Mouse (Mus musculus): ENCODE data around the gene Nfatc3. TPM values are rescaled to one million over a fixed set of nuclear protein-coding genes. Genes with fewer than 3 reads are reported as not detected.

Gene Nfatc3
- polyA plus RNA-seq, 1 experiment from 2014 or later = 8.2 TPM

DNA sequence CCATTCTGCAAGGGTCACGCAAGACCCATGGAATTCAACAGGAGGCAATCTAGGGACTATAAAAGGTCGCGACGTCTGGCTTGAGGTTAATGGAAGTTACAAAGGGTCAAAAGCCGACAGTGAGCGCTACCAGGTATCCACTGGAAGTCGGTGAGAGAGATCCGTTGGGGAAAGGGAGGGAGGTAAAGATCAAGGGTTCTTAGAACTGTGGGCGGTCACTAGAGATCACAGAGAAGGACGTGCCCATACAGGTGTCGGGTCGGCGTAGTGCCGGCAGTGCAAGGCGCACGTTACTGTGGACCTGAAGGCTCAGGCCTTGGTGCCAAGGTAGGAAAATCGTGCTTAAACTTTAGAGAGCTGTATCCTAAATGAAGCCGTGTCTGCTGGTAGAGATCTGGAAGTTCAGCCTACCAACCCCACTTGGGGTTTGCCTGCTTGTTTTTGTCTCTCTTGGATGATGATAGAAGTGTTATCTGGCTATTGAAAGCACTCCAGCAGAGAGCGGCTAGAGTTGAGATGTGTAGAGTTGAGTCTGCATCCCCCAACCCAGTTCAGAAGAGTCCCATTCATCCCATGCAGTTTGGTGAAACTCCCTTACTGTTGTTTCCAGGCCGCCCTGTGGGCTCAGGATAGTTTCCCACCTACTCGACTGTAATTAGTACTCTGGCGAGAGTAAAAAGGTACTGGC lies 78.7 kb downstream of the Nfatc3 start:
- Histone ChIP-seq H3K4me1 (peaks cover 24% of the 10 kb centered on the region), H3K36me3 (peaks cover 4% of the 10 kb centered on the region), H3K4me2 (peak overlapping the region; percentile 79), H3K27ac (peak overlapping the region; percentile 91), H3K4me3 (peak overlapping the region; percentile 54), H3K9ac (peak overlapping the region; percentile 48), H3K27me3 (peaks cover 37% of the 10 kb centered on the region), H3K9me3 (no peaks in the 10 kb centered on the region)
- 6% methylated on average over 22 of the region's 22 CpGs for WGBS
- no peak for ATAC-seq (ENCODE audit: borderline replicate concordance, extremely low read depth, low FRiP score, low TSS enrichment)

DNA sequence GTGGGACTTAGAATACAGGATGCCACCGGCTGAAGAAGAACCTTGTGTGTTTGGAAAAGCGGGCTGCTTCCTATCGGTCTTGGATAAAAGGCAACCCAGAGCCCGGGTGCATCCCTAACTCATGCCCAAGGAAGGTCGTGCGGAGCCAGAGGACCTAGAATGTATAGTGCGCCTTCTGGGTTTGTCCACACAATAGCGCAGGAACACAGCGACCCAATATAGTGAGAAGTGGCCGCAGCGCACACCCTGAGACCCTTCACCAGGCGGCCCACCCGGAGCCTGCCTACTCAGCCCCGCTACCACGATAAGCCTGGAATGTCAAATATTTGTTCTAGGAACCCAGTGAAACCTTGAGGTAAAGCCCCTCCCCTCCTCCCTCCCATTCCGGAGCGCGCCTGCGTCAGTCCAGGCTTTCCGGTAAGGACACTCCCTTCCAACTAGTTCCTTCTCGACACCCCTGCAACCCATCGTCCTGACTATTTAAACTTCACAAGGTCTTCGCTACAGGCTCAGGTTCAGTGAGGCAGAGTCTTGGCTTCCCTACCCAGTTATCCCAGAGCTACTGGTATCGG lies 79.4 kb downstream of the Nfatc3 start:
- H3K4me1 ChIP-seq = peaks cover 24% of the 10 kb centered on the region
- peak overlapping the region; percentile 91 for H3K27ac ChIP-seq
- H3K9me3 ChIP-seq = no peaks in the 10 kb centered on the region
- peak overlapping the region; percentile 54 for H3K4me3 ChIP-seq
- WGBS = under 1% methylated on average over 24 of the region's 24 CpGs
- ATAC-seq (ENCODE audit: borderline replicate concordance, extremely low read depth, low FRiP score, low TSS enrichment) = peak; percentile 33
- no peaks in the 10 kb centered on the region for H3K36me3 ChIP-seq
- peak overlapping the region; percentile 48 for H3K9ac ChIP-seq
- peaks cover 37% of the 10 kb centered on the region for H3K27me3 ChIP-seq
- H3K4me2 ChIP-seq = peak overlapping the region; percentile 79

DNA sequence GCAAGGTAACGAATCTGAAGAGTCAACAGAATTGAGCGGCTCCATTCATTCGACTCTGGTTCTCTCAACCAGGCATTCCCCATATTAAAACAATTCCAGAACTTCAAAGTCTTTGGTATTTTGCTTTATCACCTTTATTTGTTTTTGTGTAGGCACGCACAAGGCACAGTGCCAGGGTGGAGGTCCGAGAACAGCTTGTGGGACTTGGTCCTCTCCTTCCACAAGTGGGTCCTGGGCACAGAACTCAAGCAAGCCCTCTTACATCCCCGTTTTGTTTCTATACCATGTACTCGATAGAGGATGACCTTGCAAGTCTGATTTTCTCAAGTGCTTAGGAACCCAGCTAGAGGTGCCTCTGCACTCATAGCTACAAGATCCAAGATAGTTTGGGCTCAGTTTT lies 80.0 kb downstream of the Nfatc3 start:
- Histone ChIP-seq H3K9me3 (no peaks in the 10 kb centered on the region), H3K36me3 (no peaks in the 10 kb centered on the region), H3K27me3 (peaks cover 37% of the 10 kb centered on the region), H3K4me2 (peak overlapping the region; percentile 79), H3K9ac (peak overlapping the region; percentile 48), H3K27ac (peak overlapping the region; percentile 91), H3K4me3 (peak overlapping the region; percentile 54), H3K4me1 (peaks cover 19% of the 10 kb centered on the region)
- ATAC-seq (ENCODE audit: borderline replicate concordance, extremely low read depth, low FRiP score, low TSS enrichment) = no peak
- 11% methylated on average over 7 of the region's 7 CpGs for WGBS

DNA sequence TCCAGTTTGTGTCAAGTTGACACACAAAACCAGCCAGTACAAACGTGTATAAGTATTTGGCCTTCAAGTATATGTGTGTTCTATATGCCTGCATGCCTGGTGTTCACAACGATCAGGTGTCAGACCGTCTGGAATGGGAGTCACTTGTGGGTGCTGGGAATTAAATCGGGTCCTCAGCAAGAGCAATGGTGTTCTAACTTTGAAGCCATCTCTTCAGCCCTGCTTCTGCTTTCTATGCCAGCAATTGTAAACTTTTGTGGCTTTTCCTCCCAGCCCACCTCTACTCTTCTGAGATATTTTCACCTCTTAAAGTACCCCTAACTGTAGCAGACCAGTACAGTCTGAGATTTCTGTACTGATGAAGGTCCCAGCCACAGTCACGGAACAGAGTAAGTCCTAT lies 81.6 kb downstream of the Nfatc3 start:
- Histone ChIP-seq H3K27me3 (peaks cover 29% of the 10 kb centered on the region), H3K9ac (no peak overlapping the region), H3K4me2 (no peak overlapping the region), H3K36me3 (no peaks in the 10 kb centered on the region), H3K4me3 (no peak overlapping the region), H3K27ac (no peak overlapping the region), H3K4me1 (peaks cover 11% of the 10 kb centered on the region), H3K9me3 (no peaks in the 10 kb centered on the region)
- no peak for ATAC-seq (ENCODE audit: borderline replicate concordance, extremely low read depth, low FRiP score, low TSS enrichment)
- WGBS = 55% methylated on average over 5 of the region's 5 CpGs

DNA sequence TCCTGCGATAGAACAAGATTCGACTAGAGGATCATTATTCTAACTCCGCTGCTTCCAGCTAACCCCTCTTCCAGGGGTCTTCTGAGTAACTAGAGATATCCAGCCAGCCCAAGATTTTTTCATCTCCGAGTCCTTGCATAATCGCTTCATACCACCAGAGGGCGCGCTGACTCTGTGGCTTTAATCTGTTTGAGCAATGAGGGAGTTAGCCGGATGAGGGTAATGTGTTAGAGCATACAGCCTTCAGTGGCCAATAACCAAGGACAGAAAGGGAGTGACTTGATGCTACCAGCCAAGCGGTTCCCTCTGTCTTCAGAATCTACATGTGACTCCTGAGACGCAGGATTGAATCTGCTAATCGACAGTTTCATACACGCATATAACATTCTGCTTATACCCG lies 82.1 kb downstream of the Nfatc3 start:
- H3K9me3 ChIP-seq = no peaks in the 10 kb centered on the region
- H3K27me3 ChIP-seq = peaks cover 23% of the 10 kb centered on the region
- 11% methylated on average over 13 of the region's 13 CpGs for WGBS
- no peak for ATAC-seq (ENCODE audit: borderline replicate concordance, extremely low read depth, low FRiP score, low TSS enrichment)
- no peak overlapping the region for H3K4me3 ChIP-seq
- H3K4me2 ChIP-seq = no peak overlapping the region
- H3K36me3 ChIP-seq = no peaks in the 10 kb centered on the region
- H3K4me1 ChIP-seq = peaks cover 11% of the 10 kb centered on the region
- no peak overlapping the region for H3K27ac ChIP-seq
- H3K9ac ChIP-seq = no peak overlapping the region

DNA sequence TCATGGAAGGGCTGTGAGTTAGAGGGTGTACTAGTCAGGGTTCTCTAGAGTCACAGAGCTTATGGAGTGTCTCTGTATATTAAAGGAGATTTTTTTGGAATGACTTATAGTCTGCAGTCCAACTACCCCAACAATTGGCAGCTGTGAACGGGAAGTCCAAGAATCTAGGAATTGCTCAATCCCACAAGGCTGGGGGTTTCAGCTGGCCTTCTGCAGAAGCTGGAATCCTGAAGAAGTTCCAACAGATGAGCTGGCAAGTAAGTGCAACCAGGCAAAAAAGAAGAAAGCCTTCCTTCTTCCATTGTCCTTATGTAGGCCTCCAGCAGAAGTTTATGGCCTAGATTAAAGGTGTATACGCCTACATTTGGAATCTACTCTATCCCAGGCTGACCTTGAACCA lies 86.7 kb downstream of the Nfatc3 start:
- H3K9ac ChIP-seq = no peak overlapping the region
- H3K4me1 ChIP-seq = 0 out of 2 replicates have a peak, but pooled peaks cover 2% of the 10 kb centered on the region
- no peak for ATAC-seq (ENCODE audit: borderline replicate concordance, extremely low read depth, low FRiP score, low TSS enrichment)
- no peak overlapping the region for H3K27ac ChIP-seq
- H3K4me2 ChIP-seq = no peak overlapping the region
- no peak overlapping the region for H3K4me3 ChIP-seq
- H3K9me3 ChIP-seq = no peaks in the 10 kb centered on the region
- no peaks in the 10 kb centered on the region for H3K36me3 ChIP-seq
- no peaks in the 10 kb centered on the region for H3K27me3 ChIP-seq
- whole genome bisulfite sequencing = 83% methylated on average over 2 of the region's 2 CpGs

DNA sequence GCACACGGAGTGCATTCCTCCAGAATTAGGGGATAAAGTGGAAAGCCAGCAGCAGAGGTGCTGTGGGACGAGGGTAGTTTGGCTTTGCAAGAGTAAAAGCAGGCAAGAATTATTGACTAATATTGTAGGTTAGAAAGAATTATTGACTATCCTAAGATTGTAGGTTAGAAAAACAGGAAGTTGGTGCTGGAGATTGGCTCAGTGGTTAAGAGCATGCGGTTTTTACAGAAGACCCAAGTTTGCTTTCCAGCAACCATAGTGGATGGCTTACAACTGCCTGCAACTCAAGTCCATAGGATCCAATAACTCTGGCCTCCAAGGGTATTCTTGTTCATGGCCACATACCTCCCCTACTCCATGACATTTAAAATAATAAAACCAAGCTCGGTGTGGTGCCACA lies 87.4 kb downstream of the Nfatc3 start:
- Histone ChIP-seq H3K4me3 (no peak overlapping the region), H3K9ac (no peak overlapping the region), H3K27me3 (no peaks in the 10 kb centered on the region), H3K4me2 (no peak overlapping the region), H3K36me3 (no peaks in the 10 kb centered on the region), H3K27ac (no peak overlapping the region), H3K4me1 (peaks cover 7% of the 10 kb centered on the region), H3K9me3 (no peaks in the 10 kb centered on the region)
- WGBS = 90% methylated on average over 4 of the region's 4 CpGs
- no peak for ATAC-seq (ENCODE audit: borderline replicate concordance, extremely low read depth, low FRiP score, low TSS enrichment)

DNA sequence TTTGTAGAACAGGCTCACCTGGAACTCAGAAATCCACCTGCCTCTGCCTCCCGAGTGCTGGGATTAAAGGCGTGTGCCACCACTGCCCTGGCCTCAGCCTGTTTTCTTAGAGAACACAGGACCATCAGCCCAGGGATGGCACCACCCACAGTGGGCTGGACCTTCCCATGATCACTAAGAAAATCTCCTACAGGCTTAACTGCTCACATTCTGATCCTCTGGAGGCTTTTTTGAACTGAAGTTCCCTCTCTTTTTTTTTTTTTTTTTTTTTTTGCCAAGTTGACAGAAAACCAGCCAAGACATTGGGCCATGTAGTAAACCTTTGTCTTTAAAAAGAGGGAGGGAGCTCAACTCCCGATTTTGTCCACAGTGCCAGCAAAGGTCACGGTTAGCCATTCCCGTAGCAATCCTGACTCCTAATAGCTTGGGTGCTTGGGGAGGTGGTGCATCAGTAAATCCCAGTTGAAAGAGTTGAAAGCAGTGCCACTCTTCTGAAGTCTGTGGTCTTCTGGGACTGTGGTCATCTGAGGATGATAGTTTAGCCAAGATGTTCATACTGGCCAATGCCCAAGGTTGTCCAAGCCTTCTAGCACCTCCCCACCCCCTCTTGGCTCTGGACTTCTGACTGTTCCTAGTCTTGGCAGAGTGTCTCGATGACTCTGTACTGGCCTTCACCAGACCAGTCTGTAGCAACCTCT lies 89.4 kb downstream of the Nfatc3 start:
- Histone ChIP-seq H3K9ac (no peak overlapping the region), H3K27me3 (no peaks in the 10 kb centered on the region), H3K27ac (no peak overlapping the region), H3K4me3 (no peak overlapping the region), H3K4me1 (peaks cover 13% of the 10 kb centered on the region), H3K9me3 (no peaks in the 10 kb centered on the region), H3K36me3 (no peaks in the 10 kb centered on the region), H3K4me2 (no peak overlapping the region)
- no peak for ATAC-seq (ENCODE audit: borderline replicate concordance, extremely low read depth, low FRiP score, low TSS enrichment)
- 71% methylated on average over 6 of the region's 6 CpGs for WGBS

DNA sequence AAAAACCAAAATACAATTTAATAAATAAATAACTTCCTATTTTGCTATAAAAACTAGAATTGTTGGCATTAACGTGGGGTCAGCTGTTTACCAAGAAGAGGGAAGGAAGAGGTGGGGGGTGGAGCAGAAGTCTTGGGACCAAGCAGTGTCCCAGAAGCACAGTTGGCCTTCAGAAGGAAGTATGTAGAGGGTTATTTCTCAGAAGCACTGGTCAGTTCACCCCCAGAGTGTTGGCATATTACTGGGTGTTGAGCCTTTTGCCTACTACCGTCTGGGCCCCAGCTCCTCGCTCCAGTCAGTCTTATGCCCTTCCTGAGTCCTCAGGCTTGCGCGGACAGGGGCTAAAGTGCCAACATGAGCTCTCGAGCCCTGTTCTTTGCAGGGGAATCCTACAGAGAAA lies 90.4 kb downstream of the Nfatc3 start:
- H3K9me3 ChIP-seq = no peaks in the 10 kb centered on the region
- no peak overlapping the region for H3K4me3 ChIP-seq
- WGBS = 86% methylated on average over 6 of the region's 6 CpGs
- no peak for ATAC-seq (ENCODE audit: borderline replicate concordance, extremely low read depth, low FRiP score, low TSS enrichment)
- no peak overlapping the region for H3K4me2 ChIP-seq
- H3K27me3 ChIP-seq = no peaks in the 10 kb centered on the region
- H3K9ac ChIP-seq = no peak overlapping the region
- no peaks in the 10 kb centered on the region for H3K36me3 ChIP-seq
- peaks cover 13% of the 10 kb centered on the region for H3K4me1 ChIP-seq
- H3K27ac ChIP-seq = no peak overlapping the region

DNA sequence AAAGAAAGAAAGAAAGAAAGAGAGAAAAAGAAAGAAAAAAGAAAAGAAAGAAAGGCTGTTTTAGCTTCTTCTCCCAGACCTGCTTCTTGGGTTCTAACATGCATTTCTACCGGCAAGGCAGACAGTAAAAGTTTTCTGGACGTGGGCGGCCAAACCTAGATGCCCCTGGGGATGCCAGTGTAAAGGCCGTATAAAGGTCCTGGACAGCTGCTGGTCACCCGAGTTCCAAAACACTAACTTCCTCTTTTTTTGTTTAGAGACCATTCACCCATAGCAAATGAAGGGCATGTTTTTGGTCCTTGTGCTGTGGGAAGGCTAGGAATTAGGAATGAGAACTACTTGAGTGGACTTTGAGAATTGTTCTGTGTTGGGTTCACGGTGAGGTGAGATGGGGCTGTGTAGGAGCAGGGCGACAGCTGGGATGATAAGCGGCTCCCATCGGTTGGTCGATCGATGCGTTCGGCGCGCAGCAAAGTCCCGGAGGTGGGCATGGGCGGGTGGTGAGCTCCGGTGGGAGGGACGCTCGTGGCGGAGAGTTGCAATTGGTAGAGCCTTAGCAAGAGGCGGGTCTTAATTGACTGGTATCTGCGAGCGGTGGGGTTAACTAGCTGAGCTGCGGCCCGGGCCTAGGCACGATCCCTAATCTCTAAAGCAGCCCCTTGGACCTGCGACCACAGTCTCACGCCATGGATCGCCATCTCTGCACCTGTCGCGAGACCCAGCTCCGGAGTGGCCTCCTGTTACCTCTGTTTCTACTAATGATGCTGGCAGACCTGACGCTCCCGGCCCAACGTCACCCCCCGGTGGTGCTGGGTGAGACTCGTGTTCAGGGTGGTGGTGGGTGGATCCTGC lies 91.4 kb downstream of the Nfatc3 start, which contains the start of gene Pla2g15:
Gene Pla2g15, plus strand, starts transcription at position 599 of the 852 bp plus-strand sequence.
- peak within 1 kb of the TSS; percentile 79 for H3K9ac ChIP-seq

DNA sequence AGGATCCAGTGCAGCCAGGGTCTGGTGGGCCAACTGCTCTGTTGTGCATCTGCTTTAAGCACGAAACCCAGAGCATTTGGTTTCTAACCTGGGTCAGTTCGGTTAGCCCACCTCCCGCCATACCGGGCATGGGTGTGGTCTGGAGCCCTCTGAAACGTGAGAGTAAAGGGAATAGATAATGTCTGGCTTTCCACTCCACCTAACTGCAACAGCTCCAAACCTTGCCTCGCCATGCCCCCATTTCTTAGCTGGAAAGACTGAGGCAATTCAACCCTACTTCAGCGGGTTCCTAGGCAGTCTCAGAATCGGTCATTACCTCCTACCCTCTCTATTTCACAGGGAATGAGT lies 92.0 kb downstream of the Nfatc3 start:
- 13% methylated on average over 8 of the region's 8 CpGs for WGBS
- H3K27ac ChIP-seq = peak overlapping the region; percentile 52; the same call in 1 of the 2 replicates
- ATAC-seq (ENCODE audit: borderline replicate concordance, extremely low read depth, low FRiP score, low TSS enrichment) = 0 out of 2 replicates have a peak, but pooled peaks have one; percentile 2

More for the DNA sequence above, 91.4 kb downstream of the Nfatc3 start, which contains the start of gene Pla2g15:
- Histone ChIP-seq H3K27me3 (no peaks in the 10 kb centered on the region), H3K4me1 (peaks cover 13% of the 10 kb centered on the region), H3K27ac (peak within 1 kb of the TSS; percentile 52), H3K9me3 (no peaks in the 10 kb centered on the region), H3K4me2 (peak within 1 kb of the TSS; percentile 78), H3K4me3 (peak within 1 kb of the TSS; percentile 77), H3K36me3 (no peaks in the 10 kb centered on the region)
- peak; percentile 97 for ATAC-seq (ENCODE audit: borderline replicate concordance, extremely low read depth, low FRiP score, low TSS enrichment)
- WGBS = under 1% methylated on average over 38 of the region's 38 CpGs

More for the DNA sequence above, 92.0 kb downstream of the Nfatc3 start:
- peak overlapping the region; percentile 78 for H3K4me2 ChIP-seq
- no peaks in the 10 kb centered on the region for H3K9me3 ChIP-seq
- peak overlapping the region; percentile 79 for H3K9ac ChIP-seq
- no peaks in the 10 kb centered on the region for H3K36me3 ChIP-seq
- H3K4me1 ChIP-seq = peaks cover 13% of the 10 kb centered on the region
- H3K4me3 ChIP-seq = peak overlapping the region; percentile 77
- no peaks in the 10 kb centered on the region for H3K27me3 ChIP-seq
